Mouse (Mus musculus) cerebellum, adult 18-20 months (tissue): ENCODE measurements at regions not wholly inside any gene's neighbourhood (a gene's known extent, or its start where the extent isn't known, plus 50 kb on each side); places are given as distances from the start of the nearest gene placed in this dataset.

Source experiments
- DNase-seq, 2 experiments: peaks; one replicate each; pipeline ENCODE4 v3.0.0; 2021

- no peak for DNase-seq
Measured at GRCm38 (mm10) chr5:53329591-53329990, 62.7 kb downstream of the Smim20 start.

DNA sequence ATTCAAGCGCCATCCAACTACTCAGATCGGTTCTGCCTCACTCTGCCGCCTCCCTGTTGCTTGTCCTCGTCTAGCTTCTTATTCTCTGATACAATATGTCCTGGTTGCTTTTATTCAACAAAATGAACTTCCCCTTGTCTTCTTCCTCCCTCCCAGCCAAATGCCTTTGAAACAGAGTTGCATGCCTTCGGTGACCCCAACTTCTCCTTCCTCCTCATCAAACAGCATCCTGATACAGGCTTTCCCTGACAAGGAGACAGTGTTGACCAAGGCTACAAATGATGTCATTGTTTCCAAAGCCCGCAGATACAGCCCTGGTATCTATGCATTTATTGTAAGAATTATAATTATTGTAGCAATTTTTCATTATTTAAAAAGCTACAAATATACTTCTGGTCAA, 69.8 kb downstream of the Smim20 start:
- no peak for DNase-seq

DNA sequence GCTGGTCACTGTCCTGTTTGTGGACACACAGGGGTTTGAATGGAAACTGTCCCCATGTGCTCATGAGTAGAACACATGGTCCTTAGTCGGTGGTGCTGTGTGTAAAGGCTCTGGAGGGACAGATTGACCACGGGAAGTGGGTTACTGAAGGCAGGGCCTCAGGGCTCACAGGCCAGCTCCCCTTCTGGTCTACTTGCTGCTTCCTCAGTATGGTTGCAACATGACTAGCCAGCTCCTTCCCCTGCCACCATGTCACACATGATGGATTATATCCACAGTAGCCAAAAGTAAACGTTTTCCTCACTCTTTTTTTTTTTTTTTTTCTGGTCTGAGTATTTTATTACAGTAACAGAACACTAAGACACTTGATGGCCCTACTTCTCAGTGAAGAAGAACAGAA, 70.9 kb downstream of the Smim20 start:
- no peak for DNase-seq

- DNase-seq, result no peak
Measured at GRCm38 (mm10) chr5:53345164-53345563, 78.3 kb downstream of the Smim20 start.

DNA sequence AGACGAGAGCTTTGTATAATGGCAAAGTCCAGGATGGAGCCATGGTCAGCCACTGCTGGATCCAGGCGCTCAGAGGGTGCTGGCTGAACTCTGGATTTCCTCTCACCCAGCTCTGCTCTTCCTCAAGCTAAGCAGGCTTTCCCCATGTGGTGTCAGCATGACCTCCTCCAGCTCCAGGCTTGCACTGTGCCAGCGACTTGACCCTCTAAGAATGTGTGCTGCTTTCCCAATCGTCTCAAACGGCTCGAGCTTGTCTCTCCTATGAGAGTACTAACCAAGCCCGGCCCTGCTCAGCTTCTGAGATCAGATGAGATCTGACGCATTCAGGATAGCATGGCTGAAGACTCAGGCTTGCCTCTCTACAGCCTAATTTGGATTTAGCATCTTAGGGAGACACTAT, 79.1 kb downstream of the Smim20 start:
- no peak for DNase-seq

- no peak for DNase-seq
Measured at GRCm38 (mm10) chr5:53346756-53347155, 79.9 kb downstream of the Smim20 start.

DNA sequence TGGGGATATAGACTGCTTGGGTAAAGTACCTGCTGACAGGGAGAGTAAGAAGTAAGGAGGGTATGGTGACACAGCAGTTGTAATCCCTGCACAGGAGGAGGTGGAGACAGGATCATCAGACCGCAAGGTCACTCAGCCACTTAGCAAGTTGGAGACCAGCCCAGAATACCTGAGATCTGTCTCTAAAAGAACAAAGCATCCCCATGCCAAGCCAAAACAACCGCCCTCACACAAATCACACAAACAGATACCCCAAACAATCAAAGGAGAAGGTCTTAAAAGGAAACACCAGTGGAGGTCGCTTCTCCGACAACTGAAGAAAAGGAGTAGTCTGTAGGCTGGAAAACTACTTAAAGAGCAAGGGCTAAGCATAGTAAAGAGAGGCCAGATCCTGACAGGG, 86.0 kb downstream of the Smim20 start:
- no peak for DNase-seq

- DNase-seq, result no peak
Measured at GRCm38 (mm10) chr5:53354296-53354695, 87.4 kb downstream of the Smim20 start.

- peak; percentile 49 to 68 for DNase-seq
Measured at GRCm38 (mm10) chr5:53355069-53355468, 88.2 kb downstream of the Smim20 start.

DNA sequence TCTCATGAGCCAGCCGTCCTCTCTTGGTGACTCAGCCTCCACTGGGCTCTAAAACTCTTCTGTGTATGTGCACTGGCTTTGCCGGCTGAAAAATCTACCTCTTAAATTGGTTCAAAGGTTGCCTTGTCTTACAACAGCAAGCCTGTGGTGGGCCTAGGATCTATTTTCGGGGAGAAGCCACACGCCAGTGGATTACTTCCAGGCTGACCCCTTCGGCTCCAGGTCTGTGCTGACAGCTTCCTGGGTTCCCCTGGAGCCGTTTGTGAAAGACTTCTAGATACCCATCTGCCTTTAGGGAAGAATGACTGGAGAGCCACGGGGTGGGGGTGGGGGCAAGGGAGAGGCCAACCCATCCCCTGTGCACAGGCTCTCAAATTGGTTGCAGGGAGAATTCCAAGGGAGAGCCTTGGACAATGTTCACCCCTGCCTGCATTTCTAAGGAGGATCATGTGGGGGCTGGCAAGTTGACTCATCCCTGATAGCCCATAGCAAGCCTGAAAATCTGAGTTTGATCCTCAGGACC, 90.3 kb downstream of the Smim20 start:
- DNase-seq, result no peak

- DNase-seq, result no peak
Measured at GRCm38 (mm10) chr5:53358181-53358580, 91.3 kb downstream of the Smim20 start.

- no peak for DNase-seq
Measured at GRCm38 (mm10) chr5:53359887-53360286, 93.0 kb downstream of the Smim20 start.

GRCm38 (mm10) chr5:53361295-53361694, 94.4 kb downstream of the Smim20 start:
- DNase-seq, result no peak

GRCm38 (mm10) chr5:53363898-53364297, 97.0 kb downstream of the Smim20 start:
- DNase-seq, result no peak

DNA sequence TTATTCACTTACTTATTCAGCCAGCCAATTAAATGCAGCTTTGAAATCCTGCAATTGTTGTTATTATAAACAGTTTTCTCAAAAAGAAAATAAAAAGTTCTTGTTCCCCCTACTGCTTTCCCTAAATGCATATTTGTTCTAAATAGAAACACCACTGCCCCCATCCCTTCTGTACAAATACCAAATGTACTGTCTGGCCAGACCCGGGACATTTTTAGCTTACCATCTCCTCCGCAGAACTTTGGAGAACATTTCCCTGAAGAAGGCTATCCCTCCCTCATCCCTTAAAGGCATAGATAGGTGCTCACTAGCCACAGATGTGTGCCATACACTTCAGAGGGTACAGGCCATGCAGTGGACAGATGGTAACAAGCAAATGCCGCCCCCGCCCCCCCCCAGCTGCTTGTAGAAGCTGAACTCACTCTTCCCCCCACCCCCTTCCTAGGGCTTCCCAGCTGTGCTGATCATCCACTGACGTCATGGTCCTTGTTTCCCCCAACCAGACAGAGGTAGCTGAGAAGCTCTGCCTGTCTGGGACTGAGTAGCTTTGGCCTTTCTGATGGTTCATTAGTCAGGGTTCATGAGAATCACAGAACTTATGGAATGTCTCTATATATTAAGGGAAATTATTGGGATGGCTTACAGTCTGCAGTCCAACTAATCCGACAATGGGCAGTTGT, 98.9 kb upstream of the Rbpj start:
- DNase-seq, result no peak

DNA sequence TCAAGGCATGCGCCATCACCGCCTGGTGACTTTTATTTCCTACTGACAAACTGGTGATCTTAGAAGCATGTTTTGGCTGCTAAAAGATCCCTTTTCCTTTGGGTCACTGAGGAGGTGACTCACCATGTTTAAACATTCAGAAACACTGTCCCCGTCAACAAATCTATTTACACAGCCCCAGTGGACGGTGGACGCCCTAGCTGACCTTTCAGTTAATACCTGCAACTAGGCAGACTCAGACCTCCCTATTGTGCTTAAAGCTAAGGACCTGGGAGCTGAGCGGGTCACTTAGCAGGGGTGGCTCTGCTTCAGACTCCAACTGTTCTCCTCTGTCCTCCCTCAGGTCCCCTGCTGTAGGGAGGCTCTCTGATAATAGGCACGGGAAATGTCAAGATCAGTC, 95.7 kb upstream of the Rbpj start:
- DNase-seq, result no peak

DNA sequence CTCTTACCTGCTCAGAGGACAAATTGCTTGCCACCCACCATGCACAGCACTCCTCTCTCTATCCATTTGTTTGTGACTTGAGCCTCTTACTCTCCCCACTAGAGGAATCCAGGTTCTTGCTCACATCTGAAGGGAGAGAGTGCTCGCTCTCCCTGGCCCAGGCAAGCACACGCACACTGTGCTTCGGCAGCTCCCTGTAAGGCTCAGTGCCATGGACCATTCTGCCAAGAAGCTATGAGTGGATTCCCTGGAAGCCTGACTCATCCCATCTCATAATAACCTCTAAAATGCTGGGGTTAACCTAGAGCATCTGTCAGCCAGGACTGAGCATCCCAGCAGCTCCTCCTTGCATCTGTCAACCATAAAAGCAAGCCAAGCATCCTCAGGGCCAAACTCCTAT, 94.3 kb upstream of the Rbpj start:
- DNase-seq, result no peak

DNA sequence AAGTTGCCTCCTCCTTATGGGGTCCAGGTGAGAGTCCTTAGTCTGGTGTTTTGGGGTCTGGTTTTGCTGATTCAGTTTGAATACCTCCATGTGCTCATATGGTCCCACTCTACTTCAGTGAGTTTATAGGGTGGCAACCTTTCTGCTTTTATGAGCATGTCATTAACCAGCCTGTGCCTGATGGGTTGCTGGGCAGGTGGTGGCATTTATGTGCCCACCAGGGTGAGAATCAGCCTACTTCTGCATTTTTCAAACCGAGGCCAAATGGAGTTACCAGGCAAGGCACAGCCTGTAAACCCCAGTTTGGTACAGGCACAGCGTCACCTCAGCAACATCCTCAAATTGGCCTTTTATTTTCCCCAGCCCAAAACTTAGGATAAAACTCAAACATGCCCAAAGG, 92.6 kb upstream of the Rbpj start:
- no peak for DNase-seq

- no peak for DNase-seq
Measured at GRCm38 (mm10) chr5:53376856-53377255, 89.1 kb upstream of the Rbpj start.

DNA sequence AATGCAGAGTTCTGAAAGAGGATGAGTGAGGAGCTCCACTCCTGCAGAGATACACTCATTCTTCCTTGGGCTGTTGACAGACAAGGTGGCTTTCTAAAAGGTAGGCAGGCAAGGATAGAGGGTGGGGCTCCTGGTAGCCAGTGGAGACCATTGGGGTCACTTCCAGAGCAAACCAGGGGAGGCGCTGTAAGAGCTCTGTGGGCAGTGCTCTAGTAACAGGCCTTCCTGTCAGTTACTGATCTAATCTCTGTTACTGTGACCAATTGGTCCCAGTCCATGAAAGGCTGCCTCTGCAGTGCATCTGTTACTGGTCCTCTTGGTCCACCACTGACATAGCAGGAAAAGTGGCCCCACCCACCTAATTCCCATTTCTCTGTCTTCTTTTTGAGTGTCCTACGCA, 88.3 kb upstream of the Rbpj start:
- no peak for DNase-seq

- no peak for DNase-seq
Measured at GRCm38 (mm10) chr5:53378106-53378505, 87.8 kb upstream of the Rbpj start.

- no peak for DNase-seq
Measured at GRCm38 (mm10) chr5:53378599-53378998, 87.4 kb upstream of the Rbpj start.

- DNase-seq, result no peak
Measured at GRCm38 (mm10) chr5:53379612-53380011, 86.3 kb upstream of the Rbpj start.

GRCm38 (mm10) chr5:53380203-53380602, 85.7 kb upstream of the Rbpj start:
- no peak for DNase-seq

DNA sequence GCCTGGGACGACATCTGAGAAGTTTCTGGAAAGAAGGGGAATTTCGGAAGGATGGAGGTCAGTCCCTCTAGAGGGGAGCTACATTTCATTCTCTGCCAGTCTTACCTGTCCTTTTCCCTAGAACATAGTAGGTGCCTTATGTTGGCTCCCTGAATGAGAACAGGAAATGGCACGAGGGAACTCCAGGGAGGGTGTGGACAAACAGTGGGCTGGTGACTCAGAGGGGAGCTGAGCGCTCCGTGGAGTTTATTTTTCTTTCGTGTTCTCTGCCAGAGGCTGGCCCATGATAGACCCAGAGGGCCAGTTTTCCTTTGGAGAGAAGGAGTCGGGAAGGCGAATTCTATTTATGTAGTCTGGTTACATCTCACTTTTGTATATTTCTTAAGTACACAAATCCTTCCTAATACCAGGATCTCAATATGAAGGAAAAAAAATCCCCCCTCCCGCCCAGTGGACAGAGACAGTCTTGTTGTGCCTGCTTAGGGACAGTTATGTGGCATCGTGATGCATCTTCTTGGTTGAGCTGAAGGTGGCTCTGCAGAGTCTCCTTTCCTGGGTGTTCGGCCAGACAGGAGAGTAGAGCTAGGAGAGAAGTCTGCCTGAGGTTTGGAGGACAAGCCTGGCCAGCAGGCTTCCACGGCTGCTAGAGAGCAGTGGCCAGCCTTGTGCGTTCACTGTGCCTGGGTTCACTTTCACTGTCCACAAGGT, 84.3 kb upstream of the Rbpj start:
- DNase-seq, result peak; percentile 8 to 19
